Mouse (Mus musculus) heart, postnatal 10 days (tissue): ENCODE measurements around the gene Mtus2. TPM values are rescaled to one million over a fixed set of nuclear protein-coding genes. Genes with fewer than 3 reads are reported as not detected.

Source experiments
- DNase-seq, 2 experiments: peaks; one replicate each; pipeline ENCODE4 v3.0.0; 2021
- intact Hi-C: fragments of 180-260 bp; cut with DNase I; formaldehyde crosslinking; loops from one replicate; pipeline ENCODE4 v1.15.1; 2025
- total RNA-seq, 2 experiments: library from RNA; stranded (reverse); gene quantifications; 2 replicates each; pipeline ENCODE4 v1.2.3; 2021

The Mtus2 gene
- total RNA-seq, 2 experiments from 2014 or later = 88.3 to 114 TPM

DNA sequence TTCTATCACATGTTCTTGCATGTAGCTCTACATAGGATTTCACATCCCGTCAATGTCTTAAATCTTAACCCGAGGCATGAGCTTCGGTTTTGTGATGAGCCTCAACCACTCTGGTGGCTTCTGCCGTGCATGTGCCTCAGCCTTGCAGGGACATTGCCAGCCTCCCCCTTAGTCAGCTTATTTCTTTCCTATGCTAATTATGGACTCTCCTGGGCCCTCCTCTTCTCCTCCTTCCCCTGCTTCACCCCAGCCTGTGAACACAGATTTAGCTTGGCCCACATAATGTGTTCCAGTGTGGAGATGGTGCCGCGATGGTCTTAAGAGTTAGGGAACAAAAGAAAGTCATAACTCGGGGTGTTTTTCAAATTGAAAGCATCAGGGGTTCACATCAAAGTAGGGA, 304.9 kb downstream of the Mtus2 start:
- DNase-seq = no peak
- intact Hi-C loops = no loop called here

GRCm38 (mm10) chr5:148264819-148265707, 307.9 kb downstream of the Mtus2 start:
- DNase-seq = peak; percentile 55 to 60
- intact Hi-C loops = no loop called here

- intact Hi-C loops = no loop called here
- no peak for DNase-seq
These were observed 309.7 kb downstream of the Mtus2 start for GRCm38 (mm10) chr5:148266841-148267240.

- intact Hi-C loops = no loop called here
- DNase-seq = peak; percentile 43 to 55
These were observed 310.3 kb downstream of the Mtus2 start for GRCm38 (mm10) chr5:148267446-148267845.

DNA sequence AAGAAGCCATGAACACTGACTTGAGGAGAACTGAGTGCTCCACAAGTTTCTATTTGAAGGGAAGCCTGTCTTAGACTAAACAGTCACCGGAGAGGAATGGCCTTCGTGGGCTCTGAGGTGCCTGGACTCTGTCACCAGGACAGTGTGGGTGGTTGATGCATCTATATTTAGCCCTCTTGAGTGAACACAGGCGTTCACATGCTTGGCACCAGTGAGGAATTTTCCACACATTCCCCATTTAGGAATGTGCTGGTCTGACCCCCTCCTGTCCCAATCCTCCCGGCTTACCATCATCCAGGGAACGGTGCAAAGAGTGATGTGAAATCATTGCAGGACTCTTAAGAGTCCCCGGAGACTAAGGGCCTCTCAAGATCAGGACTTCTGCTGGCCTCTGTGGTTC, 314.9 kb downstream of the Mtus2 start:
- intact Hi-C loops = no loop called here
- peak; percentile 85 for DNase-seq

DNA sequence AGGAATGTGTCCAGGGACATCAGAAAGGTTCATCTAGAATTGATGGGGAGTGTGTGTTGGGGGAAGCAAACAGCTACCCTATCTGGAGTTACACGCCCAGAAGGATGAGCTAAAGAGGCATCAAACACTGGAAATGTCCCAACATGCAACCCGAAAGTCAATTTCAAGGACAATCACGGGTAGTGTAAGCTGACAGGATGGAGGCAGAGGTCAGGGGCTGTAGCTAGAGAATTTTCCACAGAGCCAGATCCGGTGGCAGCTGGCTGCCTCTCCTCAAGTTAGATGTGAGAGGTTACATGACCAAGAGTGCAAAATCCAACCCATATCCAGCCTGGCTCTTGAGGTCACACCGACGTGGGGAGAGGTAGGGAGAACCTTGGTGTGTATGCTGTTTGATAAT, 315.7 kb downstream of the Mtus2 start:
- peak; percentile 48 to 59 for DNase-seq
- intact Hi-C loops = no loop called here

DNA sequence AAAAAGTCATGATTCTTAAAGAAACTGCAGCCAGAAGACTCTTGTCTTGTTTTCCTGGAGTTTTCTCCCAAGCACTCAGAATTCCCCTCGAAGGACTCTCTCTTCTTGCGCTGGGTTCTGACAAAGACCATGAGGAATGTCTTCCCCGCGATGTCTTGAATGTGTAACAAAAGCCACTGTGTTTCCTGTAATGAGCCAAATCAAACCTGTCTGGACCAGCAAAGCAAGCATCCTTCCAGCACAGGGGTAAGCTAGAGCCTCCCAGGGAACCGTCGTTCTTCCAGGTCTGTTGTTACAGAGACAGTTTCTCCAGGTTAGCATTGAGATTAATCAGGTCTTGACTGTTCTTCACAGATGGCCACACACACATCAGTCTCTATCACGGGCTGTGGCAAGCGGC, 321.1 kb downstream of the Mtus2 start:
- DNase-seq = no peak
- intact Hi-C loops = no loop called here

GRCm38 (mm10) chr5:148280321-148280720, 323.2 kb downstream of the Mtus2 start:
- intact Hi-C loops = no loop called here
- DNase-seq = peak in 1 of 2 experiments; percentile 41

- no peak for DNase-seq
- intact Hi-C loops = no loop called here
These were observed 325.0 kb downstream of the Mtus2 start for GRCm38 (mm10) chr5:148282093-148282492.

DNA sequence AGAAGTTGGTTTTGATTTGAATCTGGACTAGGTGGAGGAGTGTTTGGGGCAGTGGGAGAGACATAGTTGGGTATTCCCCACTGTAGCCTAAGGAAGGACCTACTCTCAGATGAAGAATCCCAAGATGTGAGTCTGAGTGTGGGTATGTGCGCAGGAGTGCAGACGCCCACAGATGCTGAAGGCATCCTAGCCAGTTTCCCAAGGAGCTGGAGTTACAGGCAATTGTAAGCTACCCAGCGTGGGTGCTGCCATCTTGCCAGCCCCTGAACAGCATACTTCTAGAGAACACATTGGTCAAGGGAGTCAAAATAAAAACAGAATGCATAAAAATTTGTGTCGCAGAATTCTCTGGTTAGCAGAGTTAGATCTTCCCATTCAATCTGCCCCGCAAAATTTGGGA, 325.5 kb downstream of the Mtus2 start:
- no peak for DNase-seq

GRCm38 (mm10) chr5:148283177-148283576, 326.1 kb downstream of the Mtus2 start:
- DNase-seq = no peak
- intact Hi-C loops = no loop called here

More for the DNA sequence above, 325.5 kb downstream of the Mtus2 start:
- intact Hi-C loops = no loop called here

GRCm38 (mm10) chr5:148283584-148283983, 326.5 kb downstream of the Mtus2 start:
- intact Hi-C loops = no loop called here
- DNase-seq = peak in 1 of 2 experiments; percentile 44

- DNase-seq = no peak
- intact Hi-C loops = no loop called here
These were observed 330.4 kb downstream of the Mtus2 start for GRCm38 (mm10) chr5:148287529-148287928.

GRCm38 (mm10) chr5:148288804-148289203, 331.7 kb downstream of the Mtus2 start:
- no peak for DNase-seq
- intact Hi-C loops = no loop called here

- no peak for DNase-seq
- intact Hi-C loops = no loop called here
These were observed 332.8 kb downstream of the Mtus2 start for GRCm38 (mm10) chr5:148289951-148290350.

DNA sequence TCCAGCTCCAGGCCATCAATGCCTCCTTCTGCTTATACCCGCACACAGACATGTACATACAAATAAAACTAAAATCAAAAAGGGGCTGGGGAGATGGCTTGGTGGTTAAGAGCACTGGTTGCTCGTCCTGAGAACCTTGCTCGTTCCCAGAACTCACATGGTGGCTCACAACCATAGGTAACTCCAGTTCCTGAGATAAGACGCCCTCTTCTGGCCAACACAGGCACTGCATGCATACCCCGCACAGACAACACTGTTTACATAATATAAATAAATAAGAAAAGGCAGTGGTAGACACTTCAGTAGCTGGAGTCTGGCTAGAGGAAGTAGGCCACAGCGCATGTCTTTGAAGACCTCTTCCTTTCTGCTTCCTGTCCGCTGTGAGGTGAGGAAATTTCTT, 335.7 kb downstream of the Mtus2 start:
- intact Hi-C loops = no loop called here
- no peak for DNase-seq

GRCm38 (mm10) chr5:148293346-148293745, 336.2 kb downstream of the Mtus2 start:
- intact Hi-C loops = no loop called here
- DNase-seq = peak; percentile 29 to 60

- DNase-seq = no peak
These were observed 345.8 kb downstream of the Mtus2 start for GRCm38 (mm10) chr5:148302968-148303367.

DNA sequence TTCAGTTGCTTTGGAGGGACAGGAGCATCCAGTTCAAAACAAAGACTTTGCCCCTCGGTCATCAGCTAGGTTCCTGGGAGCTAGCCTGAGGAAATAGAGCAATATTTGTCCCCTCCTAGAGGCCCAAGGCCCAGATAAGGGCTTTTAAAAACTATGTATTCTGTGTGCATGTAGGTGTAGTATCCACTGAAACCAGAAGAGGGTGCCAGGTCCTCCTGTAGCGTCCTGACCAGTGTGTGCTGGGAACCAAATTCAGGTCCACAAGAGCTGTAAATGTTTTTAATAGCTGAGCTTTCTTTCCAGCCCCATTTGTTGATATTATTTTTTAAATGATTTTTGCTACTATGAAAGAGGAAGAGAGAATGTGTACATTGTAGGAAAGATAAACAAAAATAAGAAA, 347.0 kb downstream of the Mtus2 start:
- no peak for DNase-seq

More at GRCm38 (mm10) chr5:148302968-148303367, 345.8 kb downstream of the Mtus2 start:
- intact Hi-C loops = no loop called here

DNA sequence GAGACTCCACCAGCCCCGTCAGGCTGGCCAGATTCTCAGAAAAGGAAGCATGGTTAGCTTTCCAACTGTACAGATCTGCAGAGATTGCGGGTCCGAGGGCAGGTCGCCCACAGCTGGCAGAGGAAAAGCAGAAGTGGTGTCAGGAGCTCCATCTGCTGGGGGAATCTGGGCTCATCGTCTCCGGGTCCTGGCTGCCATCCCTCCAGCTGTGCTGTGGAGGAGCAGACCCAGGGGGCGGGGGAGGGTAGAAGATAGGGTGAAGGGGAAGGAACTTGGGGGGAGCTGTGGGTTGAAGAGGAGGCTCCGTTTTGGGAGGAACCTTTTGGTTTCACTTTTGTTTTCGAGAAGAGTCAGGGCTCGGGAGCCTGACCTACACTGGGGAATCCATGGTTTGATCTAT, 353.7 kb downstream of the Mtus2 start:
- DNase-seq = peak; percentile 30 to 32
- intact Hi-C loops = no loop called here

More for the DNA sequence above, 347.0 kb downstream of the Mtus2 start:
- intact Hi-C loops = no loop called here

DNA sequence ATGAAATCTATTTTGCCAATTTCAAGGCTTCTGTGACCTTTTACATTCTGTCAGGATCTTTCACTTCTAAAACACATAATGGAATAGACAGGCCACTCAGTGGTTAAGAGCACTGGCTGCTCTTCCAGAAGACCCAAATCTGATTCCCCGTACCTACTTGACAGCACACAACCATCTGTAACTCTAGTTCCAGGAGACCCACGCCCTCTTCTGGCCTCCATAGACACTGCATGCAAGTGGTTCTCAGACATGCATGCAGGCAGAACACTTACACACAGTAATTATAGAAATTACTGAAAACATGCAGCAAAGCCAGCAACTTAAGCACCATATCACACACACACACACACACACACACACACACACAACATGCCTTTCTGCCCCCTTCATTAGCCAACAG, 355.3 kb downstream of the Mtus2 start:
- no peak for DNase-seq
- intact Hi-C loops = no loop called here

GRCm38 (mm10) chr5:148314931-148315330, 357.8 kb downstream of the Mtus2 start:
- DNase-seq = no peak
- intact Hi-C loops = no loop called here
